Mouse (Mus musculus): ENCODE measurements around the gene A4gnt. TPM values are rescaled to one million over a fixed set of nuclear protein-coding genes. Genes with fewer than 3 reads are reported as not detected.

Gene A4gnt
- total RNA-seq, 2 experiments from 2014 or later, result not detected

DNA sequence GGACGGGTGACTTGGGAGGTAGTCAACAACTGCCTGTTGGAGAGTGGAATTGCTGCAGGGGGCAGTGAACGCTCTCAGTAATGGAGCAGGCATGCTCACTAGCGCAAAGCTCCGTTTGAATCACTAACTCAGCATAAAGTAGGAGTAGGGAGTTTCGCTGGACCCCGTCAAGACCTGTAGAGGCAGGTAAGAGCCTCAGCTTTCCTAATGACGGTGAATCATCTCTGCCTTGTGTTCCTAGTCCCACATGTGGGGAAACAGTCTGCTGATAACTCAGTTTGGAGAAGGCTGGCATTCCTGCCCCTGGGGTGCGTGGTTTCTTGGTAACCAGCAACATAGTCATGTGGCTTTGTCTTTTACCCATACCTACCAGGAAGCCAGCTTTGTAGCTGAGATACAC lies 20.0 kb downstream of the A4gnt start:
- ATAC-seq (replicated peaks; ENCODE audit: poor library complexity), result no peak

DNA sequence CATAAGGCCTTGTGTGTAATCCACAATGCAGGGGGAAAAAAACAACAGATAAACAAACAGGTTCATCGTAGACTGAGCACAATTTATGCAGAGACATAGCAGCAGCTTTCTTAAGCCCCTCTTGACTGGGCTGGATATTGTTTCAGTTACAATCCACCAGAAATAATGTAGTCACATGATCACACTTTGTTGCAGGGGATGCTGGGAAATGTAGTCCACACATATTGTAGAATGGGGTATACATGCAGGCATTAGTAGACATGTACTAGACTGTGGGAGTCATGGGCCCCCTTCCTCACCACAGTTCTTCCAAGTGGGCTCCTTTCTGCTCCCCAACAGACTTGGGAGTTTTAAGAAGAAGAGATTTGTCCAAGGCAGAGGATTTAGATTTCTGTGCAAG lies 24.5 kb downstream of the A4gnt start:
- ATAC-seq (replicated peaks; ENCODE audit: poor library complexity), result no peak

DNA sequence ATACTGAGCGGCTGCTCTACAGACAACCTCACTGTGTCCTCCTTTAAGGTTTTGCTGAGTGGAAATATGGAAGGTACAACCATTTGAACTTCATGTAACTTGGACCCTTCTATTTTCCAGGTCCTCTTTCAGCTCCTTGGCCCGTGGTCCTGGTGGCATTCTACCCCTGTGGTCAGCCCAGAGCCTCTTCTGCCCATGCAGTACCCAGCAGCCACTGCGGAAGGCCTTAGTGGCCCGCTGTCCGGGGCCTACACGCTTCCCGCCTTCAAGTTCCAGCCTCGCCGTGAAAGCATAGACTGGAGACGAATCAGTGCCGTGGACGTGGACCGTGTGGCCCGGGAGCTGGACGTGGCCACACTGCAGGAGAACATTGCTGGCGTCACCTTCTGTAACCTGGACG lies 24.9 kb downstream of the A4gnt start:
- ATAC-seq (replicated peaks; ENCODE audit: poor library complexity), result no peak

DNA sequence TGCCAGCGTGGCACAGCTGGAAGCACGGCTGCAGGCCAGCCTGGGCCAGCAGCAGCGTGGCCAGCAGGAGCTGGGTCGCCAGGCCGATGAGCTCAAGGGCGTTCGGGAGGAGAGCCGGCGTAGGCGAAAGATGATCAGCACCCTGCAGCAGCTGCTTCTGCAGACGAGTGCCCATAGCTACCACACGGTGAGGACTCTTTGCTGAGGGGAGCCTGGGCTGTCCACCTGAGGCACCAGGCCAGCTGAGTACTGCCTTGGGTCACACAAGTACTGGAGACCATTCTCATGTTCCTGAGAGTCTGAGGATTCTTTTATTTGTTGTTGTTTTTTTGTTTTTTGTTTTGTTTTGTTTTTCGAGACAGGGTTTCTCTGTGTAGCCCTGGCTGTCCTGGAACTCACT lies 25.4 kb downstream of the A4gnt start:
- no peak for ATAC-seq (replicated peaks; ENCODE audit: poor library complexity)

DNA sequence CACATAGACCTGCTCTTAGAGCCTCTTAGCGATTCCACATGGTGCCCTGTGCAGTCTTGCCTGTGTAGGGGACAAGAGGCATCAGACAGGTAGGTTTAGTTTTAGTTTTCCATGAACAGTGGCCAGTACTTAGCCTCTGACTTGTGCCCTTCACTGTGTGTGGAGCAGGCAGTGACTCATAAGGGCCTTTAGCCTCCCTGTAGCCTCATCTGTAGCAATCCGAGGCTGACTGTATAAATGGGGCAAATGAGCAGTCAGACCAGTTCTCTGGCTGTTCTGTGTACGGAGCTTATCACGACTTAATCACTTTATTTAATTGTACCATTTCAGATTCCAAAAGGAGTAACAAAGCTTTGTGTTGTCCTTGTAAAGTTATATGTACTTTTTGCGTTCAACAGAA lies 27.7 kb downstream of the A4gnt start:
- no peak for ATAC-seq (replicated peaks; ENCODE audit: poor library complexity)

DNA sequence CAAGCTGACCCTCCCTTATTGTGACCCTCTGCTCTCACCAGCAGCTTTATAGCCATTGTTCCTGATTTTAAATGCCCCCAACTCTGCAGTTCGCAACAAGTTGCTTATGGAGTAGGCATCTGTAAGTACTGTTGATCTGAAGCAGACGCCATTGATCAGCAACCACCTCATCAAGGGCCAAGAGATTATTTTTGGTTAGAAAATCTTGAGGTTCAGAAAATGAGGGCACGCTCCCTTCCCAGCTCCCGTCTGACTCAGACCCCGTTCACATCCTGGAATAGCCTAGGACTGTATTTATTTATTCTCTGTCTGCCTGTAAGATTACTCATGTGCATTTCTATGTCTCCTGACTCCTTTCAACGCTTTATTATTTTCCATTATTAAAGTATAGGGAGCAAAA lies 33.1 kb downstream of the A4gnt start:
- ATAC-seq (replicated peaks; ENCODE audit: poor library complexity), result no peak

DNA sequence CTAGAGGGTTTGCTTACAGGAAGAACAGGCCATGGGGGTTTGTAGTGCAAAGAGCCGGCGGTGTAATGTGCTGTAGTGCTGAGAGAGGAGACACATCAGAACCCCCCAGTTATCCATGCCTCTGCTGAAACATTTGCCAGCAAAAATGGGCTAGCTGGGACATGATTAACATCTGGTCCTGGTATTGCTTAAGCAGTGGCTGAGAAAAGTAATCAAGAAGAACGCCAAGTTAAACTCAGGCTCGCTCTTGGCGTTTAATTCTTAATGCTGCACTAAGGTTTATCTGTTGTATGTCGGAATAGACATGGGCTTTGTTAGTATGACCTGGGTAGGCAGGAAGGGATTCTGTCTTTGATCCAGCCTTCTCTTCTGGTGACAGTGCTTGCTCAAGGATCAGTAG lies 33.8 kb downstream of the A4gnt start:
- no peak for ATAC-seq (replicated peaks; ENCODE audit: poor library complexity)

DNA sequence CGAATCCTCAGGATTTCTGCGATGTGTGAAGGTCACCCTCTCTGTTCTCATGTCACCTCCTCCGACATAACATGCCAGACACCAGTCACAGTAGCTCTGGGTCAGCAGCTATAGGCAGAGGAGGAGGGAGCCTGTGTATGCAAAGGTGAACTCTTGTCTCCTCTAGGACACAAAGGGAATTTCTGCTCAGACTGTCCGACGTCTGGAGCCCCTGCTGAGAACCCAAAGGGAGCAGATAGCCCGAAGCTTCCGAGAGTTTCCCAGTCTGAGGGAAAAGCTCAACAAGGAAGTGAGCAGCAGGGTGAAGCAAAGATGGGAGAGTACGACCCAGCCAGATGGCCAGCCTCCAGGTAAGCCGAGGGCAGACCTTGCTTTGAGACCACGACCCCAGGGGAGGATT lies 48.5 kb downstream of the A4gnt start:
- ATAC-seq (replicated peaks; ENCODE audit: poor library complexity), result no peak

DNA sequence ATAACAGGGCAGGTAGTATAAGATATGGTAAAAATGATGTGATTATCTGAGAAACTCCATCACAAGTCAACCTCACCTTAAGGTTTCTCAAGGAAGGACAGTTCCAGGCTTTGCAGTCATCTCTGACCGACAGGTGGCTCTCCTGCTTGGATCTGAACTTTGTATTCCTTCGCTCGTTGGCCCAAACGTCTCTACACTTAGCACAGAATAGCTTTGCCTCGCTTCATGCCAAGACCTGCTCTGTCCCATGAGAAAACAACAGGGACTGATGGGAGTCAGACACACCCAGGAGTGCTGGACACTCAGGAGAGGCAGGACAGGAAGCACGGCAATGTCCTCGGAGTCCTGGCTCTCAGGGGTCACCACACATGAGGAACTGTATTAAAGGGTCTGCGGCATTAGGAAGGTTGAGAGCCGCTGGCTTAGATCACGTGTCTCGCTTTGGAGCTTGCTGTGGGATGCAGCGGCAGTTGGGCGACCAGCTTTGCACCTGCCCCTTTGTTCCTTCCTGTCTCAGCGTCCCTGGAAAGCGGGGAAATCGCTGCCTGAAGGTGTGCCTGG lies 49.4 kb downstream of the A4gnt start:
- ATAC-seq (replicated peaks; ENCODE audit: poor library complexity), result no peak

DNA sequence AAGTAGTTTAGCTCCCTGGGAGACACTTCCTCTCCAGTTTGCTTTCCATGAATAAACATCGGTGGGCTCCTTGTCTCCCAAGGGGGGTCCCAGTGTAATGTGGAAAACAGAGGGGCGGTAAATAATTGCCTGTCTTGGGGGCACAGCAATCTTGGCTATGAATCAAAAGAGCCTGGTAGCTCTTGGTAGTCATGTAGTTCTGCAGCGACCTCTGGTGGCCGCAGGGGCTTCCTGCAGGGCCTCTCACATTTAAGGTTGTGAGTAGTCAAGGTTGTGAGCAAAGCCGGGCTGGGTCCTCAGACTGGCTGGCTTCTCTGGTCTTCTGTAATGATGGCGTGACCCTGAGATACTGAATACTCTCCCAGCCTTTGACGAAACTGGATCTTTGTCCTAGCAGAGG lies 50.1 kb downstream of the A4gnt start:
- ATAC-seq (replicated peaks; ENCODE audit: poor library complexity), result peak; percentile 92

DNA sequence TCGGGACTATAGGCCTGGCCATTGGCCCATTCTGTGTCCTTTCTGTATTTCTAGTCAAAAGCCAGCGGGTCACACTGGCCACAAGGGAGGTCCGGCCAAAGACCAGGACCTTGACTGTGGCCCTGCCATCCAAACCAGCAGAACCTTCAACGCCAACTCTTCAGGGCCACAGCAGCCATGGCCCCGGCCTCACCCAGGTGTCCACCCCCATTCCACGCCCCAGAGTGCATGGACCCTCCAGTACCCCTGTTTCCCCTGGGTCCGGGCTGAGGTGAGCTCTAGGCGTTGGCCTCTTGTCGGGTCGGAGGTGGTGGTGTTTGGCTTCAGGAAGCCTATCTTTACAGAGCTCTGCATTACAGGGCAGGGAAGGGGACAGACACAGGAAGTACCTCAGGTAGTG lies 50.6 kb downstream of the A4gnt start:
- no peak for ATAC-seq (replicated peaks; ENCODE audit: poor library complexity)

DNA sequence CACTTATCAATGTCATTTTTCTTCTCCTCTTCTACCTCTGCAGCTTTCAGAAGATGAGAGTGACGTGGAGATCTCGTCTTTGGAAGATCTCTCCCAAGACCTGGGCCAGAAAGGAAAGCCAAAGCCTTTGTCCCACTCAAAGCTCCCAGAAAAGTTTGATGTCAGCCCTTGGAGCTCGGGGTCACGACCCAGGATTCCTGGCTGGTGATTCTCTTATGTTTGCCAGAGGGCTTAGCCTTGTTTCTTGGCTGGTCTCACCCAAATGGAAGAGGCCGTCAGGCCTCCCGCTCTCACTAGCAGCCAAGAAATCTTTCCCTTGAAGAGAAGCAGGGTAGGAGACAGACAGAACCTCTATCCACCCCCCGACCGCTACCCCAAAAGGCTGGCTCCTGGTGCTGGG lies 55.3 kb downstream of the A4gnt start:
- ATAC-seq (replicated peaks; ENCODE audit: poor library complexity), result no peak

DNA sequence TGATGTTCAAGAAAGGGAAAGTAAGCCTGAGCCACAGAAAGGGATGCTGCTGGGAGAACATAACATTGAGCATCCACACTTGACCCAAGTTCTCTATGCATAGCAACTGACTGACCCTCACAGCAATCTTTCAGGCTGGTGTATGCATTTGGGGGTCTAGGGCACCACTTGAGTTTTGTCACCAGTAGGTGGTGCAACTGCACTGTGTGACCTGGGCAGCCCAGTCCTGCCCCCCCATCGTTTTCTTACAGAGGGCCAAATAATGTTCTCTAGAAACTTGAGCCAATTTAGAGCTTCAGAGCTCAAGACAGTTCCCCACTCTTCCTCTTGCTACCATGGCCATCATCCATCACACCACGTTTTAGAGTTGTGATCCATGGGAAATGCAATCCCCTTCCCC lies 59.3 kb downstream of the A4gnt start:
- ATAC-seq (replicated peaks; ENCODE audit: poor library complexity), result no peak

Other genes starting within 250 kb of the A4gnt start
- 4.7 and 5.1 TPM in 2 replicates for gene Mras, start 175.1 kb upstream of the A4gnt start, total RNA-seq (2015)
- gene Mras, start 175.1 kb upstream of the A4gnt start, total RNA-seq (2017), result 4.1 and 5.2 TPM in 2 replicates
- not detected in 2 replicates for gene Nme9, start 161.0 kb upstream of the A4gnt start, total RNA-seq (2015)
- not detected in 2 replicates for gene Nme9, start 161.0 kb upstream of the A4gnt start, total RNA-seq (2017)
- 30.4 and 34.6 TPM in 2 replicates for gene Armc8, start 43.6 kb upstream of the A4gnt start, total RNA-seq (2015)
- gene Armc8, start 43.6 kb upstream of the A4gnt start, total RNA-seq (2017), result 32.2 and 36.6 TPM in 2 replicates
- gene Dbr1, start 36.7 kb upstream of the A4gnt start, total RNA-seq (2015), result 21.0 and 22.2 TPM in 2 replicates
- 55.0 and 56.5 TPM in 2 replicates for gene Dbr1, start 36.7 kb upstream of the A4gnt start, total RNA-seq (2017)
- gene Dzip1l, start 17.0 kb downstream of the A4gnt start, total RNA-seq (2015), result not detected in 2 replicates
- gene Dzip1l, start 17.0 kb downstream of the A4gnt start, total RNA-seq (2017), result not detected in 2 replicates
- gene Cldn18, start 104.8 kb downstream of the A4gnt start, total RNA-seq (2015), result not detected in 2 replicates
- not detected in 2 replicates for gene Cldn18, start 104.8 kb downstream of the A4gnt start, total RNA-seq (2017)

Data from megakaryocyte progenitor cell, adult 5-6 weeks (primary cell).